Mouse (Mus musculus): ENCODE results near the gene Cflar.
"Not testable (repeated sequence)": the region's sequence is repeated elsewhere in the genome, so short reads cannot be mapped to it uniquely, and the experiment has no call there.

The Cflar gene

DNA sequence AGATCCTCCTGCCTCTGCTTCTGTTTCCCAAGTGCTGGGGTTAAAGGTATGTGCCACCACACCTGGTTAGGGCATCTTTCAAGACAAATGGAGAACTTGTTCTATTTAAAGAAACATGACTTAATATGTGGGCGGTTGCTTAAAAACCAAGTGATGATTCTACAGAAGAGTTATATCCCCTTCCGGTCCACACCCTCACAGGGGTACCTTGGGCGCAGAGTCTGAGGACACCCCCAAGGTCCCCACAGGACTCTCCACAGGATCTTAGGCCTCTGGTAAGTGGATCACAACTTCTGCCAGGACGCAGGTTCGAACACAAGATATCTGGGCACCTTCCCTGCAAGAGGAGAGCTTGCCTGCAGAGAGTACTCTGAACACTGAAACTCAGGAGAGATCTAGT, 64.1 kb downstream of the Cflar start:
- DNase-seq (ENCODE audit: low read depth), result no peak

DNA sequence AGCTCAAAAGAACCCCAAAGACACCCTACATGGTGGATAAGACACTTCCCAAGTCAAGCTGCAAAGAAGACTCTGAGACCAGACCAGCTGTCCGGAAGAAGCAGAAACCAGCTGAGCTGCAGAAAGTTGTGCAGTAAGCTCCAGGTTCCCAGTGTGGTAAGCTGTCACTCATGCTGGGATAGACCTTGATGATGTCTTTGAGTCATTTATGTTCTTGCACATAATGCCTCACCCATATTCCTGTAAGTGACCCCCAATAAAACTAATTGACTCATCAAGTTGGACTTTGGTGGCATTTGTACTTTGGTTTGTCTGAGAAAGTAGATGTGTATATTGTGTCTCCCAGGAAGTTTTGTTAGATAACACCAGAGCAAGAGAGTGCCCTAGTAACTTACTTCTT, 66.3 kb downstream of the Cflar start:
- no peak for DNase-seq (ENCODE audit: low read depth)

DNA sequence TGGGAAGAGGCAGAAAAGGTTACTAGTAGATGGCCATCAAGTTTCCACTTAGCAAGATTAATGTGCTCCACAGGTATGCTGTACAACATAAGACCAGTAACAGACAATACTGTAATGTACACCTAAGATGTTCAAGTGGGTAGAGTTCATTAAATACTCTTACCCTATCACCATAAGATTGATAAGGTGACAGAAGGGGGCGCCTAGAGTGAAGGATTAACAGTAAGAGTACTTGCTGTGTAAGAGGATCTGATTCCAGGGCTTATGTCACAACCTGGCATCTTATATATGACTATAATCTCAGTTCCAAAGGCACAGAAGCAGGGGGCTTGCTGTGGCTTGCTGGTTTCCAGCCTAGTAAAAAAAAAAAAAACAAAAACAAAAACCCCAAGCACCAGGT, 66.9 kb downstream of the Cflar start:
- peak; percentile 70 for DNase-seq (ENCODE audit: low read depth)

DNA sequence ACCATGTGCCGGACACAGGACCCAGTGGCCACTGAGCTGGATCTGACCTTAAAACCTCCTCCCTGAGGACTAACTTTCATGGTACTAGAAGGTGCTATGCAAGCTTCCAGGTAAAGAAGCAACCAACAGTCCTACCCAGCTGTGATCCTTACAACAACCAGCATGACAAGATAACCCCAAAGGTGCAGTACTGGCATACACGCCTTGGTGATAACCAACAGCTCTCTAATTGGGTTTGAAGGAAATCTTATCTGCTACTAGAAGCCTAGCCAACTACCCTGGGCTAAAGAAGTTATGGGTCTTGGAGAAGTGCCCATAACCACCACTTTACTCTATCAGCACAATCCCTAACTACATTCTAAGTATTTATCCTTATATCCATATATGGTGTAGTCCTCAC, 75.0 kb downstream of the Cflar start:
- DNase-seq (ENCODE audit: low read depth), result no peak

DNA sequence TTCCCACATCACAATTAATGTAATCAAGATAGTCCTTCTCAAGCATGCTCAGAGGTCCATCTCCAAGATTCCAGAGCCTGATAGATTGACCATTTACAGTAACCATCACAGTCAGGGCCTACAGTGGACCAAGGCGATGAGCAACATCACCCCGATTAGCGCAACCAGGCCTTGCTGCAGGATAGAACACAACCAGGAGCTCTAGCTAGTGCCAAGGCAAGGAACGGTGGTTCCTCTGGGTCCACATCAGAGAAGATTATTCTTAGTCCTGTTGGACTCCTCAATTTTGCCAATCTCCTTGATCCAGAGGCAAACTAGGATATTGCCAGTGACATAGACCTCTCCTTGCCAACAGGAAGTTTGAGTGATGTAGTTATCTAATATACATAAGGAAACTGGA, 77.1 kb downstream of the Cflar start:
- DNase-seq (ENCODE audit: low read depth), result no peak

DNA sequence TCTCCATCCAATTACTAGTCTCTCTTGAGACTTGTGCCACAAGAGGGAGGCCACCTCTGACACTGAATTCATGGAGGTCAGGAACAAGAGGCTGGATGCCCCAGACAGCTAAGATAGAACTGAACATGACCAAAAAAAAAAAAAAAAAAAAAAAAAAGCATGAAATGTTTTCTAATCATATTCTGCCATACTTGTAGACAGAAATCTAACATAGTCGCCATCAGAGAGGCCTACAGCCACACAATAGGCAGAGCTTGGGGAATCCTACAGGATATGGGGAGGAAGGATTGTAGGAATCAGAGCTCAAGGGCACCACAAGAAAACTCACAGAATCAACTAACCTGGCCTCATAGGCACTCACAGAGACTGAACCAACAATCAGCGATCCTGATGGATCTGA, 83.4 kb downstream of the Cflar start:
- no peak for DNase-seq (ENCODE audit: low read depth)

DNA sequence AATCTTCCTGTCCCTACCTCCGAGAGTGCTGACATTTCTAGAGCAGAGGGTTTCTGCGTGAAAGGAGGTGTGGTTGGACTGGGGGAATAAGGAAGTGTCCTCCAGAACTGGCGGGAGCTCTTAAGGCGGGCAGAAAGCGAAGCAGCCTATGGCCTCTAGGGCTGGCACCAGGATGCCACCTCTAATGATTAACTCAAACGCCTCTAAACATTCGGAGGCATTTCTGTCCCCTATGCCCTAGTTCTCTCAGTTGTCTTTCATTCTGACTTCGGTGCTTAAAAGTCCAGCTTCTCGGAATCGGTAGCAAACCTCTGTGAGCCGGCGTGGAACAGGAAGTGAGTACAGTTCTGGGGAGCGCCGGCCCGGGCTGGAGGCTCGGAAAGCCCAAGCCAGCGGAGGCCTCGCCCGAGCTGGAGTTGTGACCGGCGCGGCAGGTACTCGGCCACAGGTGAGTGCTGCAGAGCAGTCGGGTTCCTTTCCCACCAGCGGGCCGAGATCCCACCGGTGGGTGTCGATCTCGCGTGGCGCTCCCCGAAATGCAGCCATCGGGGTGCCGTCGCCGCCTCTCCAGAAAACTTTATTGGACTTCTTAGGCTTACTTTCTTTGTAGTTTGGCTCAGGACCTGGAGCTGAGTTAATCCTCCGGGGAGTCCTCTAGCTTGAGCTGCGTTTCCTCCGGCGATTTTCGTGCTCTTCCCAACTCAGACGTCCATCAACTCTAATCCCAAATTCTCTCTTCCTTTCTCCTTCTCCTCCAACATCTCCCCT, 84.2 kb downstream of the Cflar start, which contains the start of gene Casp8:
TSS of gene Casp8 (plus strand) at position 84 of the 768 bp plus-strand sequence.
- DNase-seq (ENCODE audit: low read depth), result peak; percentile 93

DNA sequence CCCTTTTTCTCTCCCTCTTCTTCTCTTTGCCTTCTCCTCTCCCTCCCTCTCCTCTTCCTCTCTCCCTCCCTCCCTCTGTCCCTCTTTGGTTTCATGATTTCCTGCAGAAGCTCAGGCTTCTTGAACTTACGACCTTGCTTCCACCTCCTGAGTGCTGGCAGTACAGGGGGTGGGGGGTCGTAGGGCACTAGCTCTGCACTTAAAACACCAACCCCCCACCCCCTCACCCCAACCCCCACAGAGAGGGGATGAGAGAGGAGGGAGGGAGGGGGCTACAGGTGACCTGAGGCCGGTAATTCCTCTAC, 84.7 kb downstream of the Cflar start:
- peak; percentile 62 for DNase-seq (ENCODE audit: low read depth)

DNA sequence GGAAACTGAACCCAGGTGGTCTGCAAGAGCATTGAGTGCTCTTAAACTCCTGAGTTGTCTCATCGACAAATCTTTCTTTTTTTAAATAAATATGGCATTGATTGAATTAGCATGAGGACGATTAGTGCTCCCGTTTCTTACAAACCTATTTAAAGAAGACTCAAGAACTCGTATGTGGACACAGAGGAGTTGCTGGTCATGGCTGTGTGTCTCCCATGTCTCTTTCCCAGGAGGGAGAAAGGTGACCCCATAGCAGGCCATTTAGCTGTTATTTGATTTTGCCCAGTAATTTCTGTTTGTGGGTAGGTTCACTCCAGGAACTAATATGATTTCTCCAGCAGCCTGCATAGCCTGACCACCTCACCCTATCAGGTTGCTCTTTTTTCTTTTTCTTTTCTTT, 85.5 kb downstream of the Cflar start:
- DNase-seq (ENCODE audit: low read depth), result no peak

DNA sequence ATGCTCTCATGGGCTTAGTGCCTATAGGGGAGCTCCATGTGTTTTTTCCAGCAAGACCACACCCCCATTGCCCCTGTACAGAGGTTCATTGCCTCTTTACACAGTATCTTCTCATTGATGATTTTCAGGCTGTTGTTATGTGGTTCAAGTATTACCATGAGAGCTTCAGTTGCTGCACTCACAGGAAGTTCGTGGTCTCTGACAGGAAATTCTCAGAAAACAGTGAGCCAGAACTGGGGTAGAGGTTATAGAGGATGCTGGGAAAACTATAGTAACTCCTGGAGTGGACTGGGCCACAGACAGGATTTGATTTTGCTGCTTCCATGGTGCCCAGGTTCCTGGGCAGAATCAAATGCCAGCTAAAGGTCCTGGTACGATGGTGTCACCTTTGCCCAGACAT, 86.1 kb downstream of the Cflar start:
- DNase-seq (ENCODE audit: low read depth), result peak; percentile 94

DNA sequence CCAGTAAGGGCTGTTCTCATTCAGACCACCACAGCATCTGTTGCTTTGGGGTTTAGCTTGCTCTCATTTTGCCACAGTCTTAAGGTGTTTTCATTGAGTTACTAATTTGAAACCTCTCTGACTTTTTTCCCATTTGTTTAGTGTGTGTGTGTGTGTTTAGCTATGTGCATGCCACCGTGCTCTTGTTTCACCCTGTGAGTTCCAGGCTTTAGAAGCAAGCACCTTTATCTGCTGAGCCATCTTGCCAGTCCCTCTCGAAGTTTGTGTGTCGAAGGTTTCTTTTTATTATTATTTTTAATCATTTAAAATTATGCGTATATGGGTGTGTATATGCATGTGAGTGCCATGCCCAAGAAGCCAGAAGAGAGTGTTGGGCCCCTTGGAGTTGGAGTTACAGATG, 87.6 kb downstream of the Cflar start:
- no peak for DNase-seq (ENCODE audit: low read depth)

DNA sequence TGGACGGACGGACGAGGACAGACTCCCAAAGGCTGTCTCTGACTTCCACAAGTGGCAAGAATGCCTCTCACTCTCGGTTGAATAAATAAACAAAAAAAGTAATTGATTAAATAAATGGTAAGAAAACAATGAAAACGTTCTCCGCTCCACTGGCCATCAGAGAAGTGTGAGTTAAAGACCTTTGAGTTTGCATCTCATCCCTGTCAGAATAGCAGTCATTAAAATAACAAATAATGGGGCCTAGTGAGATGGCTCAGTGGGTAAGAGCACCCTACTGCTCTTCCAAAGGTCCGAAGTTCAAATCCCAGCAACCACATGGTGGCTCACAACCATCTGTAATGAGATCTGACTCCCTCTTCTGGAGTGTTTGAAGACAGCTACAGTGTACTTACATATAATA, 89.3 kb downstream of the Cflar start:
- not testable (repeated sequence) for DNase-seq (ENCODE audit: low read depth)

DNA sequence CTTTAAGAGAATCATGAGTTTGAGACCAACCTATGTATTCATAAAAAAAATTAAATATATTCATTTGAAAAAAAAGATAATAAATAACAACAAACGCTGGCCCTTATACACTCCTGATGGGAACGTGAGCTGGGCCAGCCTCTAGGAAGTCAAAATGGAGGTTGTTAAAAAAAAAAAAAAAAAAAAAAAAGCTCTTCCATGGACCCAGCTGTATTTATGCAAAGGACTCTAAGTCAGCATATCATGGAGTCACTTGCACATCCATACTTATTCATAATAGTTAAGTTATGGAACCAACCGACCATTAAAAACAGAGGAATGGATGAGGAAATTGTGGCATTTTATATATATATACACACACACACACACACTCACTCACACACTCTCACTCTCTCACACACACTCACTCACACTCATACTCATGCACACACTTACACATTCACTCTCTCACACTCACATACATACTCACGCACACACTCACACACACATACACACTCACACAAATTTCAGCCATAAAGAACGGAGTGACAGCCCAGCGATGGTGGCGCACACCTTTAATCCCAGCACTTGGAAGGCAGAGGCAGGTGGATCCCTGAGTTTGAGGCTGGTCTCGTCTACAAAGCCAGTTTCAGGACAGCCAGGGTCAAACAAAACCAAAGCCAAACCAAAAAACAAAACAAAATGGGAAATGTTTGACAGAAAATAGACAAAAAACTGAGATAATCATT, 90.4 kb downstream of the Cflar start:
- peak; percentile 64 for DNase-seq (ENCODE audit: low read depth)

DNA sequence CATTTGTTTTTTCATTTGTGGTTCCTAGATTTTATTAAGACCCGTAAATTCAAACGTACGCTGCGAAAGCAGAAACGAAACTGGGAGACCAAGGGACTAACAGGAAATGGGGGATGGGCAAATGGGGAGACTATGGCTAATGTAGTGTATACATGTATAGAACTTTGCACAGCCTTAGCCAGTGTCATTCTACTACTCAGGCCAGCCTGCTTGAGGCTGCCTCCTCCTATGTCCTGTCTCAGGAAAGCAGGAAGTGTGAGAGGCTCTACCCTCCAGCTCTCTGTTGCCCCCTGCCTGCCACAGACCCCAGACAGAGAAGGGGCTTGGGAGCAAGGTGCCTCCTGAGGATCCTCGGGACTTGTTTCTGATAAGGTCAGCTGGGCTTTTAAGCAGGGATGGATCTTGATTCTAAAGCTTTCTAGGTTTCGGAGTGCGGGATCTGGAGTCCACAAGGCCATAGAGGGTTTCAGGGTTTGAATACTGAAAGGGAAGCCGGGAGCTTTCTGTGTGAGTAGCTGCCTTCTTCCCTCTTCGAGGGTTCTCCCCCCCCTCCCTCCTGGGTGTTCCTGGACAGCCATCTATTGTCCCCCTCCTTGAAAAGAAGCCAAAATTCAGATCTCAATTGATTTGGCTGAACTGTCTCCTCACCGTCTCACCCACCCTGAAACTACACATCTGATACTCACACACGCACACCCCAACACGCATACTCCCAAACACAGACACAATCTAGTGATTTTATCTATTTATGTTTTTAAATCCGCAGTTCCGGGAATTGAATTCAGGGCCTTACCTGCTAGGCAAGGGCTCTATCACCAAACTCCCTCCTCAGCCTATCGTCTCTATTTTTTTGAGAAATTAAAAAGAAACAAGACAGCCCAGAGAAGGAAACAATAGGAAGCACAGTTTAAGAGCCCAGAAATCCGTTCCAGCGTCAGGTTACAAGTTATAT, 91.3 kb downstream of the Cflar start:
- peak; percentile 94 for DNase-seq (ENCODE audit: low read depth)

DNA sequence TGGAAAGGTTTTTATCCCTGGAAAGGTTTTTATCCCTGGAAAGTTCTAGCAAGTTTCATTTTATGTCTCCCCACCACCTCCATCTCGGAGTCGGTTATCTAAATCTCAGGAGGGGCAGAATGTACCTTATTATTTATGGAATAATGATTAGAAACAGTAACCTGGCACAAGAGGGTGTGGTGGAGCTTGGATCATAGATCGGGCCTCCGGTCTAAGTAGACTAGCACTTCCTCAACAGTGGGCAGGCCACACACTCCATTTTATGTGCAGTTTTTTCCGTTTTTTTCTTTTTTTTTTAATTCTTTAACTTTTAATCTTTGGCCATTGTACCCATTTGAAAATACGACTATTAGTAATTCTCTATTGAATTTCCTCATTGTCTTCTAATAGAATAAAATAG, 92.2 kb downstream of the Cflar start:
- DNase-seq (ENCODE audit: low read depth), result peak; percentile 72

DNA sequence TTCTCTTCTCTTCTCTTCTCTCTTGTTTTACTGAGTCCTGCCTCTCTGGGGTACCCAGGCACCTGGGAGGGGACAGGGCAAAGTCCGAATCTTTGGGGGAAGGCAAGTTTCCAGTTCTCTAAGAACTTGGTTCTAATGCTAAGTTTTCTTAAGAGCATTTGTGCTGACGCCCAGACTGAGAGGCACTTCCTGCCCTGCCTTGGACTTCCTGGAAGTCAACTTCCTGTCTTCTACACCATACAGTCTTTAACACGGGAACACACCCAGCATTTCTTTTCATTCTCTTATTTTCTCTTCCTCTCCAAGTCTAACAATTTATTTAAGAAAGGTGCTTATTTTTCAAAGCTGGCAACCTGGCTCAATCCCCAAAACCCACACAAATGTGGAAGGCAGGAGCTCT, 95.3 kb downstream of the Cflar start:
- DNase-seq (ENCODE audit: low read depth), result no peak
